Mouse (Mus musculus): ENCODE data around the gene D430041D05Rik. TPM values are rescaled to one million over a fixed set of nuclear protein-coding genes. Genes with fewer than 3 reads are reported as not detected.

D430041D05Rik gene
- polyA plus RNA-seq, 1 experiment from 2014 or later: 2.5 TPM

DNA sequence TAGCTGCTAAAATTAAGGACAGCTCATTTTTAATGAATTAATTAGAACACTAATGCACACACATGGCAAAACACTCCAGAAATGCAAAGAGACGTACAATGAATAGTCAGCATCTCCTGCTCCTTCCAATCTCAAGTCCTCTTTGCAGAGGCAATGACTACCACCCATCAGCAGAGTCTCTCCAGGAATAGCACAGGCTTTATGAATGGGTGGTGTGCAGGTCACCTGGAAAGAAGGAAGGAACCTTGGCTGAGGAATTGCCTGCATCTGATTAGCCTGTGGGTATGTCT is 58.7 kb downstream of the D430041D05Rik start:
- Histone ChIP-seq H3K4me1 (replicated peaks; ENCODE audit: control insufficient read depth, insufficient read depth, low read length) (no peaks in the 10 kb centered on the region), H3K27me3 (ENCODE audit: control insufficient read depth, insufficient read depth, low read length) (no peaks in the 10 kb centered on the region), H3K4me2 (ENCODE audit: low read depth, low read length, severe bottlenecking) (no peak overlapping the region), H3K36me3 (ENCODE audit: control insufficient read depth, insufficient read depth, low read length) (no peaks in the 10 kb centered on the region), H3K9me3 (ENCODE audit: control insufficient read depth, low read length) (no peaks in the 10 kb centered on the region), H3K4me3 (ENCODE audit: low read depth, low read length) (no peak overlapping the region), H3K9ac (ENCODE audit: low read length) (no peak overlapping the region), H3K27ac (ENCODE audit: low read depth, low read length) (no peak overlapping the region)
- DNase-seq (ENCODE audit: low spot score): no peak
- no peak for ATAC-seq (replicated peaks; ENCODE audit: low FRiP score)
- 78% methylated on average over 1 of the region's 1 CpGs for WGBS

- DNase-seq (ENCODE audit: low spot score) (no peak), ATAC-seq (replicated peaks; ENCODE audit: low FRiP score) (no peak)
- Histone ChIP-seq H3K4me2 (ENCODE audit: low read depth, low read length, severe bottlenecking) (no peak overlapping the region), H3K9ac (ENCODE audit: low read length) (no peak overlapping the region), H3K4me1 (replicated peaks; ENCODE audit: control insufficient read depth, insufficient read depth, low read length) (no peaks in the 10 kb centered on the region), H3K27me3 (ENCODE audit: control insufficient read depth, insufficient read depth, low read length) (no peaks in the 10 kb centered on the region), H3K36me3 (ENCODE audit: control insufficient read depth, insufficient read depth, low read length) (no peaks in the 10 kb centered on the region), H3K9me3 (ENCODE audit: control insufficient read depth, low read length) (no peaks in the 10 kb centered on the region), H3K4me3 (ENCODE audit: low read depth, low read length) (no peak overlapping the region), H3K27ac (ENCODE audit: low read depth, low read length) (no peak overlapping the region)
- 79% methylated on average over 13 of the region's 13 CpGs for WGBS
These were observed 59.2 kb downstream of the D430041D05Rik start for GRCm38 (mm10) chr2:104351415-104352203.

DNA sequence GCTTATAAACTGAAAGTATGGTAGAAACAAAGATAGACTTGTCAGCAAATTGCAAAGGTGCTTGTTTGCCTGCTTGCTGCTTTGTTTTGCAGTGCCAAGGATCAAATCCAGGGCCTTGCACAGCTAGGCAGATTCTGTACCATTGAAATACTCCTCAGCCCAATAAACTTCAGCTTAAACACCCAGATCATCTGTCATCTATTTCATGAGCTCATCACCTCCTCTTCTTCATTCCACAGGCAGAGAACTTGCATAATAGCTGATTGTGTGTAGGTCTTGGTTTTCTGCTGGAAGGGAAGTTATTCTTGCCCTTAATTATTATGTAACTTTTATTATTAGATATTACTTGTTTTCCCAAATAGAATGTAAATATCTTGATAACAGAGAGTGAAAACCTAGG is 73.2 kb downstream of the D430041D05Rik start:
- Histone ChIP-seq H3K27me3 (ENCODE audit: control insufficient read depth, insufficient read depth, low read length) (no peaks in the 10 kb centered on the region), H3K27ac (ENCODE audit: low read depth, low read length) (no peak overlapping the region), H3K4me3 (ENCODE audit: low read depth, low read length) (no peak overlapping the region), H3K9ac (ENCODE audit: low read length) (no peak overlapping the region), H3K9me3 (ENCODE audit: control insufficient read depth, low read length) (no peaks in the 10 kb centered on the region), H3K4me2 (ENCODE audit: low read depth, low read length, severe bottlenecking) (no peak overlapping the region), H3K4me1 (replicated peaks; ENCODE audit: control insufficient read depth, insufficient read depth, low read length) (peaks cover 2% of the 10 kb centered on the region; the same call in 1 of the 2 replicates), H3K36me3 (ENCODE audit: control insufficient read depth, insufficient read depth, low read length) (no peaks in the 10 kb centered on the region)
- DNase-seq (ENCODE audit: low spot score): no peak
- no peak for ATAC-seq (replicated peaks; ENCODE audit: low FRiP score)

GRCm38 (mm10) chr2:104335824-104336223 is 75.0 kb downstream of the D430041D05Rik start:
- no peak overlapping the region for H3K9ac ChIP-seq (ENCODE audit: low read length)
- 57% methylated on average over 6 of the region's 6 CpGs for WGBS
- H3K27ac ChIP-seq (ENCODE audit: low read depth, low read length): no peak overlapping the region
- DNase-seq (ENCODE audit: low spot score) (no peak), ATAC-seq (replicated peaks; ENCODE audit: low FRiP score) (no peak)
- H3K27me3 ChIP-seq (ENCODE audit: control insufficient read depth, insufficient read depth, low read length): no peaks in the 10 kb centered on the region
- no peak overlapping the region for H3K4me3 ChIP-seq (ENCODE audit: low read depth, low read length)
- peaks cover 2% of the 10 kb centered on the region; the same call in 1 of the 2 replicates for H3K4me1 ChIP-seq (replicated peaks; ENCODE audit: control insufficient read depth, insufficient read depth, low read length)
- no peaks in the 10 kb centered on the region for H3K9me3 ChIP-seq (ENCODE audit: control insufficient read depth, low read length)
- no peak overlapping the region for H3K4me2 ChIP-seq (ENCODE audit: low read depth, low read length, severe bottlenecking)
- H3K36me3 ChIP-seq (ENCODE audit: control insufficient read depth, insufficient read depth, low read length): no peaks in the 10 kb centered on the region

- Histone ChIP-seq H3K4me2 (ENCODE audit: low read depth, low read length, severe bottlenecking) (no peak overlapping the region), H3K9ac (ENCODE audit: low read length) (no peak overlapping the region), H3K27me3 (ENCODE audit: control insufficient read depth, insufficient read depth, low read length) (no peaks in the 10 kb centered on the region), H3K4me1 (replicated peaks; ENCODE audit: control insufficient read depth, insufficient read depth, low read length) (peaks cover 2% of the 10 kb centered on the region; the same call in 1 of the 2 replicates), H3K27ac (ENCODE audit: low read depth, low read length) (no peak overlapping the region), H3K4me3 (ENCODE audit: low read depth, low read length) (no peak overlapping the region), H3K9me3 (ENCODE audit: control insufficient read depth, low read length) (no peaks in the 10 kb centered on the region), H3K36me3 (ENCODE audit: control insufficient read depth, insufficient read depth, low read length) (no peaks in the 10 kb centered on the region)
- ATAC-seq (replicated peaks; ENCODE audit: low FRiP score) (no peak), DNase-seq (ENCODE audit: low spot score) (no peak)
- 77% methylated on average over 5 of the region's 5 CpGs for WGBS
These were observed 76.9 kb downstream of the D430041D05Rik start for GRCm38 (mm10) chr2:104333952-104334351.

DNA sequence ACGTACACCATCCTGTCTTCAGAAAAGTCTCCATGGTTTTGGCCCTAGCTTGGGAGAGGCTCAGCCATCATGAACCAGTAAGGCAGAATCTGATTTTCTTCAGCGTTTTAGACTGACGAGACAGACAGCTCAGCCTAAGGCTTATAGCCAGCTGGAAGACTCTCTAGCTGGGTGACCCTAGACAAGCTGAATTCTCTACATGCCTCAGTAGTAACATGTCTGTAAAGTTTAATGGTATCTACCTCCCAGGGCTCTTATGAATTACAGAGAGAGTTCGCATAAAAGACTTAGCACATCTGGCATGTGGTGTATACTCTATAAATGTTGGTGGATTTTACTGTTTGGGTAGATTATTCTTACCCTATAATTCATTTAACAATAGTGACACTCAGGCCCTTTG is 78.1 kb downstream of the D430041D05Rik start:
- Histone ChIP-seq H3K27me3 (ENCODE audit: control insufficient read depth, insufficient read depth, low read length) (no peaks in the 10 kb centered on the region), H3K4me2 (ENCODE audit: low read depth, low read length, severe bottlenecking) (no peak overlapping the region), H3K4me3 (ENCODE audit: low read depth, low read length) (no peak overlapping the region), H3K9ac (ENCODE audit: low read length) (no peak overlapping the region), H3K4me1 (replicated peaks; ENCODE audit: control insufficient read depth, insufficient read depth, low read length) (peaks cover 2% of the 10 kb centered on the region; the same call in 1 of the 2 replicates), H3K27ac (ENCODE audit: low read depth, low read length) (no peak overlapping the region), H3K9me3 (ENCODE audit: control insufficient read depth, low read length) (no peaks in the 10 kb centered on the region), H3K36me3 (ENCODE audit: control insufficient read depth, insufficient read depth, low read length) (no peaks in the 10 kb centered on the region)
- DNase-seq (ENCODE audit: low spot score) (no peak), ATAC-seq (replicated peaks; ENCODE audit: low FRiP score) (no peak)
- WGBS: 85% methylated on average over 4 of the region's 4 CpGs

DNA sequence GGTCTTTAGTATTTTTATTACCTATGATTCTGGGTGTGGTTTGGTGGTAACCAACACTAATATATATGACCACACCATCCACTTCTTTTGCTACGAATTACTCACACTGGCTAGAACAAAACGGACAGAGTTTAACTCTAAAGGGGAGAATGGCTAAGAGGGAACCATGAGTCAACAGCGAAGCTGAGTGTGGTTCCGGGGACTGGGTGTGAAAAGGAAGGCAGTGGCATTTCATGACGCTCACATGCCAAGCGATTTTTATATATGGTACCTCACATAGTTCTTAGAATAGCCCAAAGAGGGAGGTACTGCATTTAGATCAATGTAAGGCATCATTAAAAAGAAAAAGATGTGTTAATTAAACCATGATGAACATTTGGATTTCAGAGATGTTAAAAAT is 79.6 kb downstream of the D430041D05Rik start:
- 91% methylated on average over 6 of the region's 6 CpGs for WGBS
- no peak overlapping the region for H3K4me2 ChIP-seq (ENCODE audit: low read depth, low read length, severe bottlenecking)
- H3K4me3 ChIP-seq (ENCODE audit: low read depth, low read length): no peak overlapping the region
- H3K9me3 ChIP-seq (ENCODE audit: control insufficient read depth, low read length): no peaks in the 10 kb centered on the region
- no peaks in the 10 kb centered on the region for H3K27me3 ChIP-seq (ENCODE audit: control insufficient read depth, insufficient read depth, low read length)
- no peak for ATAC-seq (replicated peaks; ENCODE audit: low FRiP score)
- peaks cover 2% of the 10 kb centered on the region; the same call in 1 of the 2 replicates for H3K4me1 ChIP-seq (replicated peaks; ENCODE audit: control insufficient read depth, insufficient read depth, low read length)
- H3K36me3 ChIP-seq (ENCODE audit: control insufficient read depth, insufficient read depth, low read length): no peaks in the 10 kb centered on the region
- no peak overlapping the region for H3K9ac ChIP-seq (ENCODE audit: low read length)
- no peak for DNase-seq (ENCODE audit: low spot score)
- no peak overlapping the region for H3K27ac ChIP-seq (ENCODE audit: low read depth, low read length)

- no peak overlapping the region for H3K27ac ChIP-seq (ENCODE audit: low read depth, low read length)
- ATAC-seq (replicated peaks; ENCODE audit: low FRiP score): no peak
- no peak for DNase-seq (ENCODE audit: low spot score)
- WGBS: 84% methylated on average over 16 of the region's 16 CpGs
- H3K4me2 ChIP-seq (ENCODE audit: low read depth, low read length, severe bottlenecking): no peak overlapping the region
- H3K9me3 ChIP-seq (ENCODE audit: control insufficient read depth, low read length): no peaks in the 10 kb centered on the region
- H3K36me3 ChIP-seq (ENCODE audit: control insufficient read depth, insufficient read depth, low read length): no peaks in the 10 kb centered on the region
- H3K27me3 ChIP-seq (ENCODE audit: control insufficient read depth, insufficient read depth, low read length): no peaks in the 10 kb centered on the region
- no peak overlapping the region for H3K9ac ChIP-seq (ENCODE audit: low read length)
- H3K4me3 ChIP-seq (ENCODE audit: low read depth, low read length): no peak overlapping the region
- no peaks in the 10 kb centered on the region for H3K4me1 ChIP-seq (replicated peaks; ENCODE audit: control insufficient read depth, insufficient read depth, low read length)
These were observed 83.6 kb downstream of the D430041D05Rik start for GRCm38 (mm10) chr2:104327116-104327794.

DNA sequence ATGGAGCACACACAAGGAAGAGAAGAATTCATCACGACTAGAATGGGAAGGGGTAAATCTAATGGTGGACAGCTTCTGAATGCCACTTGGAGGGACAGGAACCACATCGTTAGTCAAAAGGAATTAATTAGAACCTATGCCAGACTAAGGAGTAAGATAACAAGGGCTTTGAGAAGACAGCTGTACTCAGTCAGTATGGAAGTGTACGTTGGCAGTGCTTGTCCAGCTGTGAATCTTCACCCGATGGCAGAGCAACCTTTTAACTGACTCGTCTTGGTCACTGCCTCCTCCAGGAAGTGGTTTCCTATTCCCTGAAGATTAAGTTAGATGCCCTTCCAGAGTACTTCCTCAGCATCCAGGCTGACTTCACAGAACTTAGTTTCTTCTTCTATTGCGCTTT is 87.0 kb downstream of the D430041D05Rik start:
- H3K4me2 ChIP-seq (ENCODE audit: low read depth, low read length, severe bottlenecking): no peak overlapping the region
- H3K36me3 ChIP-seq (ENCODE audit: control insufficient read depth, insufficient read depth, low read length): no peaks in the 10 kb centered on the region
- H3K27me3 ChIP-seq (ENCODE audit: control insufficient read depth, insufficient read depth, low read length): no peaks in the 10 kb centered on the region
- H3K4me3 ChIP-seq (ENCODE audit: low read depth, low read length): no peak overlapping the region
- 60% methylated on average over 6 of the region's 6 CpGs for WGBS
- H3K9me3 ChIP-seq (ENCODE audit: control insufficient read depth, low read length): no peaks in the 10 kb centered on the region
- H3K27ac ChIP-seq (ENCODE audit: low read depth, low read length): no peak overlapping the region
- no peak overlapping the region for H3K9ac ChIP-seq (ENCODE audit: low read length)
- no peaks in the 10 kb centered on the region for H3K4me1 ChIP-seq (replicated peaks; ENCODE audit: control insufficient read depth, insufficient read depth, low read length)
- no peak for ATAC-seq (replicated peaks; ENCODE audit: low FRiP score)
- DNase-seq (ENCODE audit: low spot score): no peak
